Mouse (Mus musculus) Patski (cell line): ENCODE results near the gene Krtap16-1. TPM values are rescaled to one million over a fixed set of nuclear protein-coding genes. Genes with fewer than 3 reads are reported as not detected.

Experiments used
- ATAC-seq: fragments of 100-300 bp; one replicate; pipeline ENCODE4 v1.8.0; 2021
- CTCF ChIA-PET: fragments of 350-600 bp; sonication (Branson Sonifier 250); formaldehyde crosslinking; loops from one replicate; lab custom pipeline; 2022; ENCODE audit warnings: inconsistent platforms; lab: Charles Lee
- POLR2A ChIA-PET: fragments of 350-600 bp; sonication (Branson Sonifier 250); formaldehyde crosslinking; loops from one replicate; lab custom pipeline; 2022; ENCODE audit warnings: antibody characterized with exemption, inconsistent platforms; lab: Charles Lee
- DNase-seq: peaks from one replicate; pipeline ENCODE4 v3.0.0-alpha.2; 2011; ENCODE audit warnings: low read depth, low spot score
- H3K27me3 ChIP-seq: fragments of 371-371 bp; one replicate; pipeline ENCODE4 v1.5.1; 2021
- CTCF ChIP-seq: fragments of 100-300 bp; IDR thresholded peaks from one replicate; pipeline ENCODE4 v1.5.1; 2021
- in situ Hi-C: fragments of 300-500 bp; cut with MboI; formaldehyde crosslinking; loops from 3 replicates; pipeline ENCODE4 v1.11.1; 2018; ENCODE audit warnings: low pct_unique_long_range_greater_than_20kb, mixed read lengths
- polyA plus RNA-seq: library from polyadenylated mRNA; unstranded; gene quantifications from one replicate; pipeline ENCODE4 v1.2.3, GENCODE M21; 2021

Gene Krtap16-1
- polyA plus RNA-seq, 1 experiment from 2014 or later = not detected

DNA sequence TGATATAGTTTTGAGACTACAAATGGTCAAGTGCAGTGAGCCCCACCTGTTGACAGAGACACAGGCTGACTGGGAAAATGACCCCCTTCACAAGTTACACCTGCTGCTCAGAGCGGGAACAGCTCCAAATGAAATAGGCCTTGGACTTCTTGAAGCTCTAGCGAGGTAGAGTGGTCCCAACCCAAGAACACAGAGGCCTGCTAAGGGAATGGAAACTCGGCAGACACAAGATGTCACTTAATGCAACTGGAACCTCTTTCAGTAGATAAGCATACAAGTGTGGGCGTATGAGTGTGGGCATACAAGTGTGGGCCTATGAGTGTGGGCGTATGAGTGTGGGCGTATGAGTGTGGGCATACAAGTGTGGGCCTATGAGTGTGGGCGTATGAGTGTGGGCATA, 12.7 kb upstream of the Krtap16-1 start:
- no peak for TF ChIP-seq CTCF
- in situ Hi-C loops = no loop called here
- ChIA-PET CTCF (no interaction called here), POLR2A (no interaction called here)
- ATAC-seq = no peak
- no peak for DNase-seq
- H3K27me3 ChIP-seq = no peaks in the 10 kb centered on the region

DNA sequence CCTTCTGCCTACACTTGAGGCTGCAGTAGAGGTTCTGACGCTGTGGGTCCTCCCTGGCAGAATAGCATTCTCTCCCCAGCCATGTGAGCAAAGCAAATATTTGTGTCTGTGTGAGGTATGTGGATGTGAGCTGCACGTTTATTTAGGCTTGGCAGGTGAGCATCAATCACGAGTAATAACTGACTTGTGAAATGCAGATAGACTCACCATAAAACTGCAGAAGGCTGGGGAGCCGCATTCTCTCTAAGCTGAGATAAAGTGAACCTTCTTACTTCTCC, 7.9 kb upstream of the Krtap16-1 start:
- peaks cover 3% of the 10 kb centered on the region for H3K27me3 ChIP-seq
- no peak for TF ChIP-seq CTCF
- ATAC-seq = no peak
- no peak for DNase-seq
- POLR2A ChIA-PET = no interaction called here
- in situ Hi-C loops = no loop called here
- CTCF ChIA-PET = no interaction called here

- DNase-seq (no peak), ATAC-seq (no peak)
- ChIA-PET CTCF (no interaction called here), POLR2A (no interaction called here)
- H3K27me3 ChIP-seq = peaks cover 3% of the 10 kb centered on the region
- in situ Hi-C loops = no loop called here
- no peak for TF ChIP-seq CTCF
These were observed 7.4 kb upstream of the Krtap16-1 start, which contains the start of gene Krtap17-1 for GRCm38 (mm10) chr11:99993620-99994383. TSS of gene Krtap17-1 (minus strand) at chr11:99993994.

GRCm38 (mm10) chr11:99990571-99990970, 4.2 kb upstream of the Krtap16-1 start:
- ChIA-PET POLR2A (no interaction called here), CTCF (interaction anchor here (1.4 kb wide), 1 partner anchor 15 kb away, joined by 5 read pairs; no protein-coding TSS in a partner anchor)
- DNase-seq (no peak), ATAC-seq (no peak)
- in situ Hi-C loops = no loop called here
- H3K27me3 ChIP-seq = peaks cover 3% of the 10 kb centered on the region
- TF ChIP-seq CTCF = no peak

- in situ Hi-C loops = no loop called here
- POLR2A ChIA-PET = no interaction called here
- ATAC-seq = no peak
- H3K27me3 ChIP-seq = peaks cover 3% of the 10 kb centered on the region
- no peak for TF ChIP-seq CTCF
- no peak for DNase-seq
- CTCF ChIA-PET = interaction anchor here (1.4 kb wide), 1 partner anchor 16 kb away, joined by 5 read pairs; no protein-coding TSS in a partner anchor
These were observed 3.5 kb upstream of the Krtap16-1 start for GRCm38 (mm10) chr11:99989881-99990405.

DNA sequence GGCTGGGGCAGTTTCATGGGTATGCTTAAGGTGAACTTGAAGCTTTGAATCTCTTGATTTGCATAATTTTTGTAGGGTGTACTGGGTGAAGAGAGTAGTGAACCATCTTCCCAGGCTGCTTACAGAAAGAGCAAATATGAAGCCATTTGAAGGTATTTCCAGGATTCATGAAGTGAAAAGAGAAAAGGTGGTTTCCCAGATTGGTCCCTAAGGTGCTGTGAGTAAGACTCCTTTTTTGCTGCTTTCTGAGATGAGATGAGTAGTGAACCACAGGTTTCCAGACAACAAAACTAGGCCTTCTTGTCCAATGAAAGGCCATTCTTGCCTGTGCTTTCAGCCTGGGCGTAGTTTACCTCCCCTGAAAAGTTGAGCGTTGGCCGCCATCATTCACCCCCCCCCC, 2.1 kb upstream of the Krtap16-1 start:
- DNase-seq (no peak), ATAC-seq (no peak)
- POLR2A ChIA-PET = no interaction called here
- CTCF ChIA-PET = no interaction called here
- in situ Hi-C loops = no loop called here
- H3K27me3 ChIP-seq = peaks cover 9% of the 10 kb centered on the region
- TF ChIP-seq CTCF = no peak

GRCm38 (mm10) chr11:99985291-99986092, 905 bp downstream of the Krtap16-1 start:
- ChIA-PET POLR2A (no interaction called here), CTCF (interaction anchor here (1.1 kb wide), 1 partner anchor 20 kb away, joined by 3 read pairs; no protein-coding TSS in a partner anchor)
- in situ Hi-C loops = no loop called here
- ATAC-seq (peak; percentile 39), DNase-seq (no peak)
- peaks cover 16% of the 10 kb centered on the region for H3K27me3 ChIP-seq
- no peak for TF ChIP-seq CTCF

GRCm38 (mm10) chr11:99983442-99983841, 3.0 kb downstream of the Krtap16-1 start:
- no peak for TF ChIP-seq CTCF
- in situ Hi-C loops = no loop called here
- ChIA-PET CTCF (no interaction called here), POLR2A (no interaction called here)
- H3K27me3 ChIP-seq = peaks cover 16% of the 10 kb centered on the region
- no peak for ATAC-seq
- DNase-seq = no peak

DNA sequence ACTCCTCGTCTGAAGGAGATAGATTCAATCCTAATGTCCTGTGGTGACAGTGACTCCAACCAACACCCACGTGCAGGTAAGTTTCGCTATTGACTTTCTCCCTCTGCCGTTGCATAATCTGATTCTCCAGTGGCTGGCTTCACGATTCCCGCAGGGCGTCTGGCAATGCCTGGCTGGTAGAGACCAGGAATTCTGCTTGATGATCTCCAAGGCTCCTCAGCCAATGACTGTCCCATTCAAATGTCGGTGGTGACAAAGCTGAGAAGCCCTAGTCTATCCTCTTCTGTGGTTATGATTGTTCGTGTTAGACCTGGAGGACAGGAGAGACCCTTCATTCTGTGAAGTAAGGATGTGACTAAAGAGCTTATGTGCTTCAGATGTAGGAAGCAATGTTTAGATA, 3.7 kb downstream of the Krtap16-1 start:
- TF ChIP-seq CTCF = no peak
- in situ Hi-C loops = no loop called here
- DNase-seq = no peak
- no peak for ATAC-seq
- peaks cover 16% of the 10 kb centered on the region for H3K27me3 ChIP-seq
- ChIA-PET POLR2A (no interaction called here), CTCF (no interaction called here)

GRCm38 (mm10) chr11:99978953-99979352, 7.4 kb downstream of the Krtap16-1 start, which contains the start of gene Krtap29-1:
TSS of gene Krtap29-1 (minus strand) at chr11:99979053.
- TF ChIP-seq CTCF = no peak
- DNase-seq (no peak), ATAC-seq (no peak)
- peaks cover 9% of the 10 kb centered on the region for H3K27me3 ChIP-seq
- ChIA-PET POLR2A (interaction anchor here (0.6 kb wide), 1 partner anchor 12 kb away, joined by 3 read pairs; no protein-coding TSS in a partner anchor), CTCF (no interaction called here)
- in situ Hi-C loops = no loop called here

DNA sequence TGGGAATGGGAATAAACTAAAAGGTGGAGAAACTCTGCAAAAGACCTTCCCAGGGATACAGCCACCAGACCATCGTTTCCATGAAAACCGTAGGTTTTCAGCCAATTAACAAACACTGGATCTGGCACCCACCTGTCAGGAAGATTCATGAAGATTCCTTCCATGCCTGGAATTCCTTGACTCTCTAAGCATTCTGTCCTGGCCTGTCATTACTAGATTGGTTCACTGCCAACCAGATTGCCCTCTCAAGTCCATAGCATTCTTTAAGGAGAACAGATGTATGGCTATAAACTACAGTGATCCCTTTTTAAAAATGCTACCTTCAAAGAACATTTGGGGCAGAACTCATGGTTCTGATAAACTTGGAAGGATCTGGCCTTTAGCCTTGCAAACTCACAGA, 20.4 kb downstream of the Krtap16-1 start:
- in situ Hi-C loops = no loop called here
- ATAC-seq = no peak
- no peak for TF ChIP-seq CTCF
- ChIA-PET POLR2A (no interaction called here), CTCF (no interaction called here)
- H3K27me3 ChIP-seq = no peaks in the 10 kb centered on the region
- no peak for DNase-seq
